Mouse (Mus musculus) adrenal gland, postnatal 36 days (tissue): ENCODE results near the gene Ebp. TPM values are rescaled to one million over a fixed set of nuclear protein-coding genes. Genes with fewer than 3 reads are reported as not detected.

Experiments used
- DNase-seq, 2 experiments: peaks; one replicate each; pipeline ENCODE4 v3.0.0; 2021; ENCODE audit warnings: mixed read lengths in 1 of 2
- total RNA-seq, 2 experiments: library from RNA; stranded (reverse); gene quantifications; 2 replicates each; pipeline ENCODE4 v1.2.3; 2021

The Ebp gene
- total RNA-seq, 2 experiments from 2014 or later = 57.2 to 94.7 TPM

- DNase-seq = peak in 1 of 2 experiments; percentile 2
Measured at GRCm38 (mm10) chrX:8192126-8192639, 1.1 kb downstream of the Ebp start.

- no peak for DNase-seq
Measured at GRCm38 (mm10) chrX:8182871-8183540, 10.3 kb downstream of the Ebp start.

- no peak for DNase-seq
Measured at GRCm38 (mm10) chrX:8179646-8180045, 13.7 kb downstream of the Ebp start.

GRCm38 (mm10) chrX:8178871-8179270 is 14.4 kb downstream of the Ebp start:
- DNase-seq = no peak

- DNase-seq = peak; percentile 86 to 90
Measured at GRCm38 (mm10) chrX:8175504-8176385, 17.6 kb downstream of the Ebp start, which contains the start of gene Tbc1d25. Gene Tbc1d25 (minus strand): TSS chrX:8176181.

GRCm38 (mm10) chrX:8175169-8175503 is 18.2 kb downstream of the Ebp start:
- DNase-seq = no peak

GRCm38 (mm10) chrX:8167716-8168647 is 25.3 kb downstream of the Ebp start:
- no peak for DNase-seq

- DNase-seq = no peak
Measured at GRCm38 (mm10) chrX:8164471-8164870, 28.8 kb downstream of the Ebp start.

- DNase-seq = no peak
Measured at GRCm38 (mm10) chrX:8163076-8163475, 30.2 kb downstream of the Ebp start.

- DNase-seq = peak; percentile 87 to 89
Measured at GRCm38 (mm10) chrX:8145153-8145991, 47.9 kb downstream of the Ebp start, which contains the start of gene Rbm3. Gene Rbm3 (minus strand): TSS chrX:8145880.

- DNase-seq = no peak
Measured at GRCm38 (mm10) chrX:8143750-8144149, 49.6 kb downstream of the Ebp start.

- no peak for DNase-seq
Measured at GRCm38 (mm10) chrX:8142948-8143347, 50.4 kb downstream of the Ebp start.

GRCm38 (mm10) chrX:8141058-8141457 is 52.3 kb downstream of the Ebp start:
- no peak for DNase-seq

GRCm38 (mm10) chrX:8140446-8140845 is 52.9 kb downstream of the Ebp start:
- DNase-seq = no peak

- DNase-seq = no peak
Measured at GRCm38 (mm10) chrX:8139480-8139879, 53.8 kb downstream of the Ebp start.

GRCm38 (mm10) chrX:8135886-8136285 is 57.4 kb downstream of the Ebp start:
- DNase-seq = no peak

Other genes with a start within 250 kb of the Ebp start
- 10 to 100 TPM; 16.5 to 17.3 TPM for gene Hdac6, start 245.6 kb downstream of the Ebp start, total RNA-seq
- gene Gata1, start 215.4 kb downstream of the Ebp start, total RNA-seq = under 1 TPM in 1 of 2 experiments, not detected in 1; 0.26 TPM
- gene Glod5, start 175.0 kb downstream of the Ebp start, total RNA-seq = not detected
- 10 to 100 TPM; 11.0 to 15.1 TPM for gene Suv39h1, start 118.8 kb downstream of the Ebp start, total RNA-seq
- gene Was, start 103.0 kb downstream of the Ebp start, total RNA-seq = 1 to 10 TPM; 1.7 to 2.3 TPM
- 10 to 100 TPM; 63.2 to 64.0 TPM for gene Wdr13, start 60.6 kb downstream of the Ebp start, total RNA-seq
- 100 to 1,000 TPM in 1 of 2 experiments, 10 to 100 TPM in 1; 97.4 to 129 TPM for gene Rbm3, start 47.6 kb downstream of the Ebp start, total RNA-seq
- 1 to 10 TPM; 7.7 to 8.0 TPM for gene Tbc1d25, start 17.3 kb downstream of the Ebp start, total RNA-seq
- gene Porcn, start 13.0 kb upstream of the Ebp start, total RNA-seq = 1 to 10 TPM; 6.8 to 7.9 TPM
- 10 to 100 TPM; 20.6 to 28.8 TPM for gene Ftsj1, start 58.9 kb upstream of the Ebp start, total RNA-seq
- not detected for gene Slc38a5, start 77.6 kb upstream of the Ebp start, total RNA-seq
- gene Ssxb10, start 133.9 kb upstream of the Ebp start, total RNA-seq = not detected
- gene Ssxb9, start 173.5 kb upstream of the Ebp start, total RNA-seq = not detected
- gene Ssxb1, start 219.8 kb upstream of the Ebp start, total RNA-seq = not detected